Mouse (Mus musculus): ENCODE results near the gene Acad11. TPM values are rescaled to one million over a fixed set of nuclear protein-coding genes. Genes with fewer than 3 reads are reported as not detected.

Gene Acad11
- total RNA-seq, 2 experiments from 2014 or later, result 121 to 130 TPM

DNA sequence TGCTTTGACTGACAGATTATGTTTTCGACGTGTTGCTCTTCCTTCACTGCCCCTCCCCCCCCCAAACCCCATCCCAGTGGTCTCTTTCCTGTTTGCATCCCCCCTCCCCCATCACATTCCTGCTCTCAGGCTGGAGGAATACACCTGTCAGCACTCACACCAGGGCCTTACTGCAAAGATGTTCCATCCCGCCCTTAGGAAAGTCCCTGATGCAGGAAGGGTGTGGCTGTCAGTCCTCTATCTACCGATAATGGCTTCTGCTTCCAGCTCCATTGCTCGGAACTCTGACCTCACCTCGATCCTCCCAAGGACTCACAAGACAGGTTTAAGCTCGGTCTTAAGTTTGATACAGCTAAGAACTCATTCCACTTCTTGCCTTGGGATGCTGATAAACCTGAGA, 83.5 kb downstream of the Acad11 start:
- DNase-seq, result no peak

GRCm38 (mm10) chr9:104148969-104149368, 85.8 kb downstream of the Acad11 start:
- DNase-seq, result no peak

GRCm38 (mm10) chr9:104152121-104152520, 88.9 kb downstream of the Acad11 start:
- no peak for DNase-seq

DNA sequence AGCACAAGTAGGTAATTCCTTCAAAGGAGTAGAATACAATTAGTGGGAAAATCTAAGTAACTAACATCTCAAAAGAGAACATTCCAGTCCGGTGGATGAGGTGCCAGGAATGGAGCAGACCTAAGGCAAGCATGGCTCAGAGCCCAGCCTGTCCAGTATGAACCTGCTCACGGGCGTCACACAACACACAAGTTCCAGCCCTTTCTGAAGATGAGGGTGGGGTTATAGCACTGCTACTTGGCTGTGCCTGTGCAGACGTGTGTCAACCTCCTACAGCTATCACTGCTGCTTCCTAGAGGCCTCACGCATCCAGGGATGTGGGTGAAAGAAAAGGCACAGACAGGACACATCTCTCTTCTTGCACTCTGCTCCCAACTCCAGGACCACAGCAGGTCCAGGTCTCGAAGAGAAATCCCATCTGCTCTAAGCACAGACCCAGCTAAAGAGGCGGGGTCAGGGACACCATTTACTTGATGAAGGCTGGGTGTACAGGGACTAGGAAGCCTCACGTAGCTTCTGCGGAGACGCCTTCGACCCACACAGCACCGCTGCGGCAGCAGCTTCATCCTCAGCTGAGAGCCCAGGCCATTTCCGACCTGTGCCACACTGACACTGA, 92.0 kb downstream of the Acad11 start:
- no peak for DNase-seq

GRCm38 (mm10) chr9:104156506-104156905, 93.3 kb downstream of the Acad11 start:
- no peak for DNase-seq

- DNase-seq, result no peak
Measured at GRCm38 (mm10) chr9:104157291-104157690, 94.1 kb downstream of the Acad11 start.

DNA sequence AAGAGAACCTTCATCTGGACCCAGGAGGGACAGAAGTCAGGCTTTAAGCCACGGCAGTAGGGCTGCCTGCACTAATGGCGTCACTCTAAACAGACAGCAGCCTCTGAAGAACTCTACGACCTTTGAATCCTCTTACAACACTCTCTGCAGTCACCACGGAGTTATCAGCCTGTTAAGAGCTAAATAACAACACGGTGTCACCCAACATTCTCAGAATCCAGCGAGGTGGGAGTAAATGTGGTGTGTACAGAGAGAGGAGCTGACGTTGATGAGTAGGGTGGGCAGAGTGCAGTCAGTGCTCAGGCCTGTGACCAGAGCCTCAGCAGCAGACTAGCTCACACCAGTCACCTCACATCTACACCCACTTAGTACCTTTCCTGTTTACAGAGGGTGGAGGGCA, 97.9 kb downstream of the Acad11 start:
- DNase-seq, result no peak

- DNase-seq, result no peak
Measured at GRCm38 (mm10) chr9:104164194-104164593, 101.0 kb downstream of the Acad11 start.

DNA sequence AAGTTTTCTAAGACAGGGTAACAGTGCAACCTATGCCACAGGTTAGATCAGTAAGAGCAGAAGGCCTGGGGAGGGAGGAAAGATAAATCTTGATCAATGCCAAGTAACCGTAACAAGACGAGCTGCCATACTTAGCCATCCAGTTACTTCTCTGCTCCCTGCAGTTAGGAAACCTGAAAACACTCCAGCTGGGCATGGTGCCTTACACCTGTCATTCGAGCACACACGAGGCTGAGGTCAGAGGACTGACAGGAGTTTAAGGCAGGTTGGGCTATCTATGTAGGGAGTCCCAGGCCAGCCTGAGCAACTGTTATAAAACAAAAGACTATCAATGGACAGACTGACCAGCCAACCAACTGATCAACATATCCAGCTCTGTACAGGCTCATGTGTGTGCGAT, 102.7 kb downstream of the Acad11 start:
- no peak for DNase-seq

- DNase-seq, result no peak
Measured at GRCm38 (mm10) chr9:104169986-104170385, 106.8 kb downstream of the Acad11 start.

- no peak for DNase-seq
Measured at GRCm38 (mm10) chr9:104171651-104172050, 108.5 kb downstream of the Acad11 start.

- no peak for DNase-seq
Measured at GRCm38 (mm10) chr9:104172342-104172741, 109.2 kb downstream of the Acad11 start.

Other genes starting within 250 kb of the Acad11 start
- 1 to 10 TPM; 3.9 to 5.2 TPM for gene Nphp3, start 60.8 kb upstream of the Acad11 start, total RNA-seq (2021)
- not detected for gene Gm28305, start 22.7 kb upstream of the Acad11 start, total RNA-seq (2021)
- 10 to 100 TPM; 29.5 to 29.7 TPM for gene Uba5, start 243 bp upstream of the Acad11 start, total RNA-seq (2021)
- 1 to 10 TPM; 1.6 to 2.0 TPM for gene Ackr4, start 63.6 kb downstream of the Acad11 start, total RNA-seq (2021)
- gene Dnajc13, start 199.6 kb downstream of the Acad11 start, total RNA-seq (2021), result 10 to 100 TPM; 40.5 to 58.5 TPM